Mouse (Mus musculus) thymus, postnatal 36 days (tissue): ENCODE data around the gene Pth1r.

Experiments used
- DNase-seq, 2 experiments: peaks; one replicate each; pipeline ENCODE4 v3.0.0; 2022; ENCODE audit warnings: mixed read lengths in 2 of 2

Pth1r gene

GRCm38 (mm10) chr9:110748451-110748850 lies 1.5 kb upstream of the Pth1r start:
- no peak for DNase-seq

- no peak for DNase-seq
These were observed 707 bp downstream of the Pth1r start for GRCm38 (mm10) chr9:110746238-110746637.

- no peak for DNase-seq
These were observed 1.2 kb downstream of the Pth1r start for GRCm38 (mm10) chr9:110745752-110746151.

- no peak for DNase-seq
These were observed 3.3 kb downstream of the Pth1r start for GRCm38 (mm10) chr9:110743456-110744323.

- no peak for DNase-seq
These were observed 3.9 kb downstream of the Pth1r start for GRCm38 (mm10) chr9:110742951-110743455.

- no peak for DNase-seq
These were observed 4.5 kb downstream of the Pth1r start for GRCm38 (mm10) chr9:110742295-110742950.

GRCm38 (mm10) chr9:110741711-110742294 lies 5.1 kb downstream of the Pth1r start, which contains the start of gene Myl3:
TSS of gene Myl3 (plus strand) at chr9:110741861.
- DNase-seq = no peak

- DNase-seq = no peak
These were observed 7.0 kb downstream of the Pth1r start for GRCm38 (mm10) chr9:110739961-110740360.

- DNase-seq = no peak
These were observed 8.9 kb downstream of the Pth1r start for GRCm38 (mm10) chr9:110738054-110738453.

- DNase-seq = no peak
These were observed 10.6 kb downstream of the Pth1r start for GRCm38 (mm10) chr9:110736362-110736761.

GRCm38 (mm10) chr9:110734154-110734553 lies 12.8 kb downstream of the Pth1r start:
- DNase-seq = peak; percentile 35 to 47

- DNase-seq = no peak
These were observed 13.8 kb downstream of the Pth1r start for GRCm38 (mm10) chr9:110733102-110733501.

GRCm38 (mm10) chr9:110732623-110733022 lies 14.3 kb downstream of the Pth1r start:
- DNase-seq = peak; percentile 43 to 60

- DNase-seq = no peak
These were observed 15.1 kb downstream of the Pth1r start for GRCm38 (mm10) chr9:110731859-110732258.

GRCm38 (mm10) chr9:110729841-110730240 lies 17.1 kb downstream of the Pth1r start:
- peak; percentile 67 to 70 for DNase-seq

- peak; percentile 38 to 51 for DNase-seq
These were observed 20.1 kb downstream of the Pth1r start for GRCm38 (mm10) chr9:110726867-110727266.

- no peak for DNase-seq
These were observed 21.2 kb downstream of the Pth1r start for GRCm38 (mm10) chr9:110725721-110726135.

- DNase-seq = no peak
These were observed 24.9 kb downstream of the Pth1r start for GRCm38 (mm10) chr9:110722060-110722459.

- no peak for DNase-seq
These were observed 27.0 kb downstream of the Pth1r start for GRCm38 (mm10) chr9:110719977-110720376.

GRCm38 (mm10) chr9:110718810-110719209 lies 28.1 kb downstream of the Pth1r start:
- no peak for DNase-seq

- DNase-seq = no peak
These were observed 28.9 kb downstream of the Pth1r start for GRCm38 (mm10) chr9:110718071-110718470.

- peak; percentile 39 for DNase-seq
These were observed 30.2 kb downstream of the Pth1r start for GRCm38 (mm10) chr9:110716775-110717174.

- DNase-seq = no peak
These were observed 31.5 kb downstream of the Pth1r start for GRCm38 (mm10) chr9:110715426-110715825.
